ENCODE assay signal across 9 mouse cellular contexts in genomic region chrX:53045187-53045903, GRCm38 (mm10). TPM values are rescaled to one million over a fixed set of nuclear protein-coding genes. Genes with fewer than 3 reads are reported as not detected.
A peak's percentile ranks its signal among the peaks of the same experiment; 100 is the strongest.
DNase-seq lines count a peak whose midpoint lies in the region; ATAC-seq lines count a peak whose summit lies in the region.
"Had no signal": no experiment of that assay in that cellular context is flagged by ENCODE, and none has a peak within 500 bp of the region (broad histone marks: within the 10 kb centered on the region; RNA-seq: fewer than 3 reads in every experiment).

No protein-coding gene starts in this region.

- H3K9ac ChIP-seq in forebrain, embryonic 13.5 days = no peak overlapping the region
- H3K9ac ChIP-seq: neural tube, embryonic 12.5 days had no signal

- intact Hi-C loops in heart, postnatal 10 days (cut with DNase I) = no loop called here

- H3K4me2 ChIP-seq in forebrain, embryonic 13.5 days = no peak overlapping the region
- H3K4me2 ChIP-seq: neural tube, embryonic 12.5 days had no signal

- H3K4me3 ChIP-seq in forebrain, embryonic 13.5 days = no peak overlapping the region
- H3K4me3 ChIP-seq in forebrain, embryonic 10.5 days = no peak overlapping the region
- H3K4me3 ChIP-seq: neural tube, embryonic 12.5 days had no signal

- H3K9me3 ChIP-seq in forebrain, embryonic 13.5 days (replicated peaks) = no peaks in the 10 kb centered on the region
- no peaks in the 10 kb centered on the region for H3K9me3 ChIP-seq in forebrain, embryonic 10.5 days
- H3K9me3 ChIP-seq: neural tube, embryonic 12.5 days had no signal

- WGBS in forebrain, embryonic 13.5 days = 52% methylated on average over 10 of the region's 10 CpGs
- 50% methylated on average over 10 of the region's 10 CpGs for WGBS in forebrain, embryonic 10.5 days

- peak overlapping the region; percentile 19; the same call in 1 of the 2 replicates for H3K27ac ChIP-seq in forebrain, embryonic 13.5 days
- no peak overlapping the region for H3K27ac ChIP-seq in forebrain, embryonic 10.5 days
- H3K27ac ChIP-seq: neural tube, embryonic 12.5 days had no signal

- no peaks in the 10 kb centered on the region for H3K36me3 ChIP-seq in forebrain, embryonic 13.5 days (ENCODE audit: poor library complexity, severe bottlenecking)
- H3K36me3 ChIP-seq in forebrain, embryonic 10.5 days (replicated peaks) = no peaks in the 10 kb centered on the region
- H3K36me3 ChIP-seq: neural tube, embryonic 12.5 days had no signal

- ATAC-seq in forebrain, embryonic 13.5 days = peak; percentile 58; the same call in 1 of the 2 replicates

- DNase-seq in forebrain, embryonic 10.5 days (ENCODE audit: extremely low spot score, low spot score) = no peak
- DNase-seq in adrenal gland, postnatal 36 days = peak; percentile 28 to 62
- DNase-seq in heart, postnatal 10 days = peak; percentile 47 to 59
- peak; percentile 48 for DNase-seq in liver
- DNase-seq in layer of hippocampus, postnatal 25 days (ENCODE audit: extremely low spot score in 1 of 2, low spot score in 1 of 2) = no peak
- no peak for DNase-seq in spleen, postnatal 14 days (ENCODE audit: low spot score in 2 of 2)
- no peak for DNase-seq in ovary, postnatal 10 days (ENCODE audit: low spot score)

- H3K27me3 ChIP-seq in forebrain, embryonic 13.5 days = no peaks in the 10 kb centered on the region
- no peaks in the 10 kb centered on the region for H3K27me3 ChIP-seq in forebrain, embryonic 10.5 days (ENCODE audit: poor library complexity, severe bottlenecking)
- H3K27me3 ChIP-seq: neural tube, embryonic 12.5 days had no signal

- H3K4me1 ChIP-seq in forebrain, embryonic 13.5 days = no peaks in the 10 kb centered on the region
- H3K4me1 ChIP-seq in forebrain, embryonic 10.5 days = peaks cover 13% of the 10 kb centered on the region
- H3K4me1 ChIP-seq: neural tube, embryonic 12.5 days had no signal

RNA-seq across cellular contexts. Expression of gene Hprt, which starts 57.4 kb away (rescaled TPM):
- polyA plus RNA-seq in forebrain, embryonic 13.5 days (2015; fragmentation: Nextera tagmentation; extraction: Ambion mirVana) = 78.1 and 78.3 TPM in 2 replicates
- polyA plus RNA-seq in forebrain, embryonic 10.5 days (2016; fragmentation: Nextera tagmentation; extraction: Ambion mirVana) = 119 and 122 TPM in 2 replicates
- total RNA-seq in adrenal gland, postnatal 36 days (2021) = 100 to 1,000 TPM; 119 to 120 TPM
- 10 to 100 TPM; 85.3 to 95.9 TPM for total RNA-seq in heart, postnatal 10 days (2021)
- total RNA-seq in layer of hippocampus, postnatal 25 days (2021) = 100 to 1,000 TPM; 126 to 130 TPM

Comparison
In these comparisons a context has a peak if more than half of its experiments do, and no peak if none do; other contexts are left out.
1. DNase-seq: peak in adrenal gland, postnatal 36 days (2 of 2), heart, postnatal 10 days (2 of 2) and liver (single experiment); none in forebrain, embryonic 10.5 days (single experiment), layer of hippocampus, postnatal 25 days (0 of 2), spleen, postnatal 14 days (0 of 2) and ovary, postnatal 10 days (single experiment).